Mouse (Mus musculus): Measurements from ENCODE around the gene Wt1. TPM values are rescaled to one million over a fixed set of nuclear protein-coding genes. Genes with fewer than 3 reads are reported as not detected.
A peak's percentile ranks its signal among the peaks of the same experiment; 100 is the strongest.

The Wt1 gene
- total RNA-seq (2021): under 1 TPM; 0.30 to 0.32 TPM

DNA sequence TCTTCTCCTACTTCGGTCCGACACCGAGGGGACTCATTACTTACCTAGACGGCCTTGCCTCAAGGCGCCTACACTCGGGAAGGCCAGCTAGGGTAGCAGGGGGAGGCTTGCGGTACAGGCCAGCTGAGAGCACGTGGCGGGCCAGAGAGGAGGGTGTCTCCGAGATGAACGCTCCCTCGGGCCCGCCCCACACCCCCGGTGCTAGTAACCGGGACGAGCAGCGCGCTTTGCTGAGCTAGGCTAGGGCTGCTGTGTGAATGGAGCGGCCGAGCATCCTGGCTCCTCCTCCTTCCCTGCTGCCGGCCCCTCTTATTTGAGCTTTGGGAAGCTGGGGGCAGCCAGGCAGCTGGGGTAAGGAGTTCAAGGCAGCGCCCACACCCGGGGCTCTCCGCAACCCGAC lies at the start of gene Wt1:
Gene Wt1, plus strand, starts transcription at position 251 of the 400 bp plus-strand sequence.
- intact Hi-C loops (cut with DNase I): loop anchor here (10.0 kb wide), 1 partner anchor 1069 kb away; no protein-coding TSS in a partner anchor
- no peak for DNase-seq (ENCODE audit: low spot score in 2 of 2)

DNA sequence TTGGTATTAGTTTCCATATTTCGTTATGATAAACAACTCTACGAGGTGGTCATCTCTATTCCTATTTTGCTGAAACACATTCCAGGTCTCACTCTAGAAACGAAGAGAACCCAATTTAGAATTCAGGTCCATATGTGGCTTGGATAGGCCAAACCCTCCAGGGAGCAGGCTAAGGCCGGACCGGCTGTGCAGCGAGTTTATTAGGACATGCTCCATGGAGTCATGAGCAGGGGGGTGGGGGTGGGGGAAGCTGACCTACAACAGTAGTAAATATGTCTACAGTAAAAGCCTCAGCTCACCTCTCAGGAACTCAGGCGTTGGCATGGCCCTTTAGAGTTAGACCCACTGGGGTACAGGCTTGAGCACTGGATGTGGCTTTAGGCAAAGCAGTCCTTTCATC lies 49.2 kb upstream of the Wt1 start:
- intact Hi-C loops (cut with DNase I): no loop called here
- DNase-seq (ENCODE audit: low spot score in 2 of 2): no peak

- intact Hi-C loops (cut with DNase I): no loop called here
- DNase-seq (ENCODE audit: low spot score in 2 of 2): no peak
Measured at GRCm38 (mm10) chr2:105082256-105082790, 44.0 kb upstream of the Wt1 start.

DNA sequence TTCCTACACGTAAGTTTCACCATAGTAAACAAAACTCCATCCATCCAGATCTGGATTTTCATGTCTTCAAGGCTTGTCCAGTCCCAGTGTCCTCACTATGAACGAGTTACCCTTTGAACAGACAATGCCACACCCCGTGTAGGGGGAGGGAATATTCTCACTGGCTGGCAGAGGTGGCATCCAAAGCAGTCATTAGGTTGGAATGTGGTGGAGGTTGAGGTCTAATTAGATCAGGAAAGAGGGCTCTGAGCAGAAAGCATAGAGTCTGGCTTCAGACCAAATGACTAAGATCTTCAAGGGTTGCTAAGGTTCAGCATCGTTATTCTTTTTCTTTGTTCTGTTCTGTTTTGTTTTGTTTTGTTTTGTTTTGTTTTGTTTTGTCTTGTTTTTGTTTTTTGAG lies 42.3 kb upstream of the Wt1 start:
- intact Hi-C loops (cut with DNase I): no loop called here
- DNase-seq (ENCODE audit: low spot score in 2 of 2): no peak

- intact Hi-C loops (cut with DNase I): no loop called here
- DNase-seq (ENCODE audit: low spot score in 2 of 2): no peak
Measured at GRCm38 (mm10) chr2:105086081-105086480, 40.2 kb upstream of the Wt1 start.

GRCm38 (mm10) chr2:105088005-105088404 lies 38.3 kb upstream of the Wt1 start:
- no peak for DNase-seq (ENCODE audit: low spot score in 2 of 2)
- intact Hi-C loops (cut with DNase I): no loop called here

GRCm38 (mm10) chr2:105089083-105089482 lies 37.2 kb upstream of the Wt1 start:
- no peak for DNase-seq (ENCODE audit: low spot score in 2 of 2)
- intact Hi-C loops (cut with DNase I): no loop called here

GRCm38 (mm10) chr2:105089581-105090508 lies 36.5 kb upstream of the Wt1 start:
- intact Hi-C loops (cut with DNase I): no loop called here
- DNase-seq (ENCODE audit: low spot score in 2 of 2): peak; percentile 35 to 52

- DNase-seq (ENCODE audit: low spot score in 2 of 2): no peak
Measured at GRCm38 (mm10) chr2:105090991-105091390, 35.3 kb upstream of the Wt1 start.

GRCm38 (mm10) chr2:105091718-105092117 lies 34.6 kb upstream of the Wt1 start, which contains the start of gene Gm11060:
TSS of gene Gm11060 (plus strand) at chr2:105092018.
- no peak for DNase-seq (ENCODE audit: low spot score in 2 of 2)
- intact Hi-C loops (cut with DNase I): no loop called here

More at GRCm38 (mm10) chr2:105090991-105091390, 35.3 kb upstream of the Wt1 start:
- intact Hi-C loops (cut with DNase I): no loop called here

- intact Hi-C loops (cut with DNase I): no loop called here
- peak; percentile 3 to 17 for DNase-seq (ENCODE audit: low spot score in 2 of 2)
Measured at GRCm38 (mm10) chr2:105097294-105097953, 28.9 kb upstream of the Wt1 start.

- intact Hi-C loops (cut with DNase I): no loop called here
- no peak for DNase-seq (ENCODE audit: low spot score in 2 of 2)
Measured at GRCm38 (mm10) chr2:105099410-105099809, 26.9 kb upstream of the Wt1 start.

DNA sequence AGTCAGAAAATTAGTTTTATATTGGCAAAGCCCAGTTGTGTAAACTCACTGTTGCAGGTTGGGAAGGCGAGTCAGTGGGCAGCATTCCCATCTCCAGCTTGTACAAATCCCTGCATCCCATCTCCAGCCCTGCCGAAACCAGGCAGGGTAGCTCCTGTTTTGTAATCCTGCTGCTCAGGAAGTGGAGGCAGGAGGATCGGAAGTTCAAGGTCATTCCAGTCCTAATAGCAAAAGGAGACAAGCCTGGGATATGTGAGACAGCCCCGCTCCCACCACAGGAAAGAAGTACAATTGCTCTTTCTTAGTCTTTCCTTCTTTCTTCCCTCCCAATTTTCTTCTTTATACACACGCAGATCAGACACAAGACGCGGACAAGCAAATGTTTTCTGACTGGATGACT lies 25.8 kb upstream of the Wt1 start:
- intact Hi-C loops (cut with DNase I): no loop called here
- no peak for DNase-seq (ENCODE audit: low spot score in 2 of 2)

- intact Hi-C loops (cut with DNase I): no loop called here
- peak; percentile 56 to 77 for DNase-seq (ENCODE audit: low spot score in 2 of 2)
Measured at GRCm38 (mm10) chr2:105108703-105109158, 17.6 kb upstream of the Wt1 start.

DNA sequence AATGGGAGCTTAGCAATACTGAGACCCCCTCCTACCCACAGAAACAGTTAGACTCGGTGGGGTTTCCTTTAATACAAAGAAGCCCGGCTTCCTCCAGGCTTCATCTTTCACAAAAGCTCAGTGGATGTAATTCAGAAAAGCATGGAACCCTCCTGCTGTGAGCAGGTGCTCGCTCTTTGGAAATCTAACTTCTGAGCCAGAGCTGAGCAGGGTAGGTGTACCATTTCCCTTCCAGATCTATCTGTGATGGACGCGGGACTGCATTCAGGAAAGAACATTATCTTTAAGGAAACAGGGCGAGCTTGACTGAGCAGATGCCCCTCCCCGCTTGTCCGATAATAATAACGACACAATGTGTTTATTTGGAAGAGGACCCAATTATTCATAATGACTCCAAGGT lies 12.3 kb upstream of the Wt1 start:
- intact Hi-C loops (cut with DNase I): loop anchor here (5.0 kb wide), 1 partner anchor 73 kb away; no protein-coding TSS in a partner anchor
- DNase-seq (ENCODE audit: low spot score in 2 of 2): no peak

DNA sequence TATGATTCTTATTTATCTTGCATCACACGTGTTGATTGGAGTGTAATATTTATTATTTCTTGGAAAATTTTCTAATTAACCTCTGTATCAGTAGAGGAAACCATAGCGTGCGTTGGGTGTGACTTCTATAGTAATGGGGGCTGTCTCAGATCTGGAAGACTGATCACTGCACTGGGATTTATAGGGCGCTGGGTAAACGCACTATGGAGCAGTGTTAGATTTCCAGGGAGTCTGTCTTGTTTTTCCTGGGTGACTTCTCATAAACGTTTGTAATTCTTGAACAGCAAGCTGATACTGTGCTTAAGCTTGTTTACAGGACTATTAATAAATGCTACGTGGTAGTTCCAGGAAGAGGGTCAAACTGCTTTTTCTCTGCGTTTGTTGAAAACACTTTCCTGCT lies 8.7 kb upstream of the Wt1 start:
- intact Hi-C loops (cut with DNase I): no loop called here
- no peak for DNase-seq (ENCODE audit: low spot score in 2 of 2)

GRCm38 (mm10) chr2:105122216-105122615 lies 4.1 kb upstream of the Wt1 start:
- intact Hi-C loops (cut with DNase I): loop anchor here (10.0 kb wide), 1 partner anchor 1073 kb away; no protein-coding TSS in a partner anchor

GRCm38 (mm10) chr2:105122886-105123285 lies 3.4 kb upstream of the Wt1 start:
- intact Hi-C loops (cut with DNase I): loop anchor here (10.0 kb wide), 1 partner anchor 1072 kb away; no protein-coding TSS in a partner anchor

More at GRCm38 (mm10) chr2:105122216-105122615, 4.1 kb upstream of the Wt1 start:
- DNase-seq (ENCODE audit: low spot score in 2 of 2): no peak

GRCm38 (mm10) chr2:105123431-105123830 lies 2.9 kb upstream of the Wt1 start:
- intact Hi-C loops (cut with DNase I): loop anchor here (10.0 kb wide), 1 partner anchor 1071 kb away; no protein-coding TSS in a partner anchor
- DNase-seq (ENCODE audit: low spot score in 2 of 2): no peak

More at GRCm38 (mm10) chr2:105122886-105123285, 3.4 kb upstream of the Wt1 start:
- DNase-seq (ENCODE audit: low spot score in 2 of 2): no peak

DNA sequence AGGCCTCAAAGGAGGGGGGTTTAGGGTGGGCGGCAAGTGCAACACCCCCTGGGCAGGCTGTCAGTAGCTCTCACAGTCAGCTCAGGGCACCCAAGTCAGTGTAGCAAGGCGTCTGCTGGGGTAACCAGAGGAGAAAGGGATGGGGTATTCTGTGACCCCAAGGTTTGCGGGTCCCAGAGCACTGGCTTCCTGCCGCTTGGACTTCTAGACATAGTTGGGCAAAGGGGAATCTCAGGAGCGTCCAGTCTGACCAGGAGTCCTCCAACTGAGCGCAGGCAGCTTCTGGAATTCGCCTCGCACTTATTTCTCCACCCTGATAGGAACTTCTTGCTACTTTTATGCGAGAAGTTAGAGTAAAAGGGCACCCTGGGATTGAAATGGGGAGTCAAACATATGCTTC lies 2.4 kb upstream of the Wt1 start:
- intact Hi-C loops (cut with DNase I): loop anchor here (10.0 kb wide), 1 partner anchor 1071 kb away; no protein-coding TSS in a partner anchor
- DNase-seq (ENCODE audit: low spot score in 2 of 2): no peak

All from left cerebral cortex, postnatal 25 days (tissue).